Mouse (Mus musculus) ES-Bruce4 (cell line): ENCODE measurements around the gene Cfap70.

Source experiments
- CTCF ChIP-seq: IDR thresholded peaks from one replicate; pipeline ENCODE4 v1.8.1; 2011; ENCODE audit warnings: low read depth, low read length
- EP300 ChIP-seq: IDR thresholded peaks from 2 replicates; pipeline ENCODE4 v1.6.1; 2011; ENCODE audit warnings: low read depth, low read length; ENCODE audit not compliant: insufficient read depth
- POLR2A ChIP-seq: IDR thresholded peaks from one replicate; pipeline ENCODE4 v1.8.1; 2011; ENCODE audit warnings: low read length; ENCODE audit not compliant: insufficient read depth

DNA sequence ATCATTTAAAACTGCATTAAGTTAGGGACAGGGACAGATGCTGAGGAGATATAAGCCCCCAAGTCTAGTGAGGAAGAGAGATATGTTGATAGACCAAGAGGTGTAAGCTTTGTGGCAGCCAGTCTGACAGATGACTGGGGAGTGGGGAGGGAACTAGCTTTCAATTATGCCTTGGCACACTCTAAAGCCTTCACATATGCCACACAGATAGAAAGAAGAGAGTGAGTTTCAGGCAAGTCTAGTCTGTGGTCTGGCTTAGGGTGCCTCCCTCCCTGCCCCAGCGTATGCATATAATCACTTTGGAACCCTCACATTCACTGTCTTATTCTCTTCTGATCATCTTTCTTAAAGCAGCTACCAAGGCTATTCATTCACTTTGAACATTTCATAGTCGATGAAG lies 724 bp downstream of the Cfap70 start:
- TF ChIP-seq CTCF, result no peak
- no peak for TF ChIP-seq EP300
- TF ChIP-seq POLR2A, result no peak
